Mouse (Mus musculus): ENCODE measurements around the gene Nsdhl.

DNA sequence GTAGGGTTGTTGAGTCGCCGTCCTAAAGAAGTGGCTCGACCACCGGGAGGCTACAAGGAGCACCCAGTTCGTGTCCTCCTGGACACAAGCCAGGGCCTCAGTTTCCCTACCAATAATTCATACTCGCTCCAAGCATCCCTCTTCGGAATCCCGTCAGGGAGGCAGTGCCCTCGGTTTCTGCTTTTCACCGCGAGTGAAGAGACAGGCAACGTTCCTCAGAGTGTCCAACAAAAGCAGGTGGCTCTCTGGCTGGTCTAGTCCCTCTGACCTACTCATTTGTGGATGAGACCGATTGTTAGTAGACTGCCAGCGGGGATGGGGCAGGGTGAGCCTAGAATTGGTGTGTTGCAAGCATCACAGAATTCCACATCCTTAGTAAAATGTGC lies 69.2 kb downstream of the Nsdhl start:
- TF ChIP-seq CTCF (IDR thresholded peaks at IDR 0.05; ENCODE audit: borderline replicate concordance, insufficient read depth, low read depth, low read length) (no peak), POLR2A (IDR thresholded peaks at IDR 0.05; ENCODE audit: borderline replicate concordance, insufficient read depth, low read length) (no peak)

All from cerebellum, adult 2 months (tissue).